Mouse (Mus musculus): ENCODE results near the gene Pi4kb.
"Not testable (repeated sequence)": the region's sequence is repeated elsewhere in the genome, so short reads cannot be mapped to it uniquely, and the experiment has no call there.

Gene Pi4kb

DNA sequence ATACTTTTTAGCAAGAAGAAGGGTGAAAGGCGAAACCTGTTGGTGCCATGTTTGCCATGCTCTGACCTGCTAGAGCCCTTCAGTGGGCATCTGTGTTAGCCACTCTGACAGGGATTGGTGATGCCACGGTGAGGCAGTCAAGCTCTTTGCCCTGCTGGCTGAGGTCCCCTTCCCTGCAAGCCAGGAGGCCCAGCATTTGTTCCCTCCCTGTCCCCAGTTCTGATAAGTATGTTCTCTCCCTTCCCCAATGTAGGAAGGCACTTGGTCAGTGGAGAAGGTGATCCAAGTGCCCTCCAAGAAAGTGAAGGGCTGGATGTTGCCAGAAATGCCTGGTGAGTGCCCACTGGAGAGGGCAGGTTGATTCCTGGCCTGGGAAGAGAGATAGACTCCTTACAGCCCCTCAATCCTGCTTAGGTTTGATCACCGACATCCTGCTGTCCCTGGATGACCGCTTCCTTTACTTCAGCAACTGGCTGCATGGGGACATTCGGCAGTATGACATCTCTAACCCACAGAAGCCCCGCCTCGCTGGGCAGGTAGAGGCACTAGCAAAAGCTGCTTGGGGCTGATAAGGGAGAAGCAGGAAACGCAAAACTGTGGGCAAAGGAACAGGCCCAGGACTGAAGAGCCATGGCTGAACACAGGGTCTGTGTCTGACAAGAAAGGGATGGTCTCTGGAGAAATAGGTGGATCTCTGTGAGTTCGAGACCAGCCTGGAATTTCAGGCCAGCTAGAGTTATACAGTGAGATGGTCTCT, 32.1 kb upstream of the Pi4kb start:
- DNase-seq (ENCODE audit: low read depth, low spot score); H3K36me3 ChIP-seq (ENCODE audit: control insufficient read depth, insufficient read depth, low read length, poor library complexity, severe bottlenecking); H3K27me3 ChIP-seq (ENCODE audit: control insufficient read depth, insufficient read depth, low read length, poor library complexity, severe bottlenecking): not testable (repeated sequence)

DNA sequence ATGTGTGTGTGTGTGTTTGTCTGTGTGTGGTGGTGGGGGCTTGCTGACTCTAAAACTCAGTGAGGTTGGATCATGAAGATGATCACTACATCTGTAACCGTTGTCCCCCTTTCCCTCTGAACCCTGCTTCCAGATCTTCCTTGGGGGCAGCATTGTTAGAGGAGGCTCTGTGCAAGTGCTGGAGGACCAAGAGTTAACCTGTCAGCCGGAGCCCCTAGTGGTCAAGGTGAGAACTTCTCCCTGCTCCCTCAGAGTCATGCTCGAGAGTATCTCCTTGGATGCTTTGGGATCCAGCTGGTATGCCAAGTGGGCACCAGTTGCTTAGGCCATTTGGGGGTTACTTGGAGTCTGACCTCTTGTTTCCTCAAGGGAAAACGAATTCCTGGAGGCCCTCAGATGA, 30.8 kb upstream of the Pi4kb start:
- not testable (repeated sequence) for H3K27me3 ChIP-seq (ENCODE audit: control insufficient read depth, insufficient read depth, low read length, poor library complexity, severe bottlenecking); H3K36me3 ChIP-seq (ENCODE audit: control insufficient read depth, insufficient read depth, low read length, poor library complexity, severe bottlenecking); DNase-seq (ENCODE audit: low read depth, low spot score)

DNA sequence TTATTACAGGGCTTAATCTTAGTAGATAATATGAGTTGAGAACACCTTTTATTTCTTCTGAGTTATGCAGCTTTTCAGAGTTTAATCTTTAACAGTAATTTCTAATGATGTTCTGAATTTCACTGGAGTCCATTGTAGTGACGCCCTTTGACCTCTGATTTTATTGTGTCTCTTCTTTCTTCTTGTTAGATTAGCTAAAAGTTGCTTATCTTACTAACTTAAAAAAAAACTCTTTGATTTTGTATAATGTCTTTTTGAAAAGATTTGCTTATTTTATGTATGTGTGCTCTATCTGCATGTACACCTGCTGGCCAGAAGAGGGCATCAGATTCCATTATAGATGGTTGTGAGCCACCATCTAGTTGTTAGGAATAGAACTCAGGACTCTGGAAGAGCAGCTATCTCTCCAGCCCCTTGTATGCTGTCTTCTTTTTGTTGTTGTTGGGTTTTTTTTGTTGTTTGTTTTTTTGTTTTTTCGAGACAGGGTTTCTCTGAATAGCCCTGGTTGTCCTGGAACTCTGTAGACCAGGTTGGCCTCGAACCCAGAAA, 26.4 kb upstream of the Pi4kb start:
- Histone ChIP-seq H3K36me3 (ENCODE audit: control insufficient read depth, insufficient read depth, low read length, poor library complexity, severe bottlenecking) (no peaks in the 10 kb centered on the region), H3K27me3 (ENCODE audit: control insufficient read depth, insufficient read depth, low read length, poor library complexity, severe bottlenecking) (no peaks in the 10 kb centered on the region)
- peak; percentile 74 for DNase-seq (ENCODE audit: low read depth, low spot score)

DNA sequence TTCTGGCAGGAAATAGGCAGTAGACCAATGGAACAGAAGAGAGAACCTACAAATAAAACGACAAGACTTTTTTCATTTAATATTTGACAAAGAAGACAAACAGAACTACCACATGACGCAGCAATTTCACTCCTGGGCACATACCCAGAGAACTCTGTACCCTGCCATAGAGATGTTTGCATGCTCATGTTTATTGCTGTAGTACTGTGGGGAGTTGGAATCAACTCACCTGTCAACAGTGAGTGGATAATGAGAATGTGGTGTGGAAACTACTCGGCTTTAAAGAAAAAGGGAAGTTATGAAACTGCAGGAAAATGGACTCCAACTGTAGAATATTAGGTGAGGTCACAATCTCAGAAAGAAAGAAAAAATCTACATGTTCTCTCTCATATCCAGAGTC, 24.9 kb upstream of the Pi4kb start:
- H3K36me3 ChIP-seq (ENCODE audit: control insufficient read depth, insufficient read depth, low read length, poor library complexity, severe bottlenecking), result no peaks in the 10 kb centered on the region
- DNase-seq (ENCODE audit: low read depth, low spot score), result no peak
- no peaks in the 10 kb centered on the region for H3K27me3 ChIP-seq (ENCODE audit: control insufficient read depth, insufficient read depth, low read length, poor library complexity, severe bottlenecking)

DNA sequence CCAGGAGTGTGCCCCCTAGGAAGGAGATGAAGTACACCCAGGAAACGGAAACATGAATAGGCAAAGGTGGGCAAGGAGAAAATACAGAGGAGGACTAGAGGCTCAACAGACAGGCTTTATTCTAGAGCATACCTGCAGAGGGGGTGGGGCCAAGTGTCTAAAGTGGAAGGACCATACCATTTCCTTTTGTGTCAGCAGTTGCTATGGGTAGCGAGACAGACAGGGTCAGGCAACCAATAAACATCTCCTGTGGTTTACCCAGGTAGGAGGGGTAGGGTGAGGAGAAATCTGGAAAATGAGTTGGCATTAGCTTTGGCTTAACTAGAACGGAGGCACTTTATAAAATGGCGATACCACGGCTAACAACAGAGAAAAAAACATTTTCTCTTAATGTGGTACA, 21.7 kb upstream of the Pi4kb start:
- H3K36me3 ChIP-seq (ENCODE audit: control insufficient read depth, insufficient read depth, low read length, poor library complexity, severe bottlenecking), result peaks cover 8% of the 10 kb centered on the region
- DNase-seq (ENCODE audit: low read depth, low spot score), result peak; percentile 82
- no peaks in the 10 kb centered on the region for H3K27me3 ChIP-seq (ENCODE audit: control insufficient read depth, insufficient read depth, low read length, poor library complexity, severe bottlenecking)

DNA sequence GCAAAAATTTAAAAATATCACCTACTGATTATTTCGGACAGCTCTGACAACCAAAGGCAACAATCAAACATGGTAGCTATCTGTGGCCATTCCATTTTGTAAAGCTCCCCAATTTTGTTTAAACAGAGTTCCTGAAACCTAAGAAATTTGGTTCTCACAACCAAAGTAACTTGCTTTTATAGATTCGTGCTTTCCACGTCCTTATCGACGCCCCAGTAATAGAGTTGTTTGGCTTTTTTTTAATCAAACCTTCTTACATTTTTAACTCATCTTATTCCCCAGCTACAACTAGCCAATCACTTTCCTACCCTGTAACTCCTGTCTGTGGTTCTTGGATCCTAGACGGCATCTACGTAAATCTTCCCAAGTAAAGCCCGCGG, 21.2 kb upstream of the Pi4kb start:
- no peak for DNase-seq (ENCODE audit: low read depth, low spot score)
- peaks cover 10% of the 10 kb centered on the region for H3K36me3 ChIP-seq (ENCODE audit: control insufficient read depth, insufficient read depth, low read length, poor library complexity, severe bottlenecking)
- no peaks in the 10 kb centered on the region for H3K27me3 ChIP-seq (ENCODE audit: control insufficient read depth, insufficient read depth, low read length, poor library complexity, severe bottlenecking)

DNA sequence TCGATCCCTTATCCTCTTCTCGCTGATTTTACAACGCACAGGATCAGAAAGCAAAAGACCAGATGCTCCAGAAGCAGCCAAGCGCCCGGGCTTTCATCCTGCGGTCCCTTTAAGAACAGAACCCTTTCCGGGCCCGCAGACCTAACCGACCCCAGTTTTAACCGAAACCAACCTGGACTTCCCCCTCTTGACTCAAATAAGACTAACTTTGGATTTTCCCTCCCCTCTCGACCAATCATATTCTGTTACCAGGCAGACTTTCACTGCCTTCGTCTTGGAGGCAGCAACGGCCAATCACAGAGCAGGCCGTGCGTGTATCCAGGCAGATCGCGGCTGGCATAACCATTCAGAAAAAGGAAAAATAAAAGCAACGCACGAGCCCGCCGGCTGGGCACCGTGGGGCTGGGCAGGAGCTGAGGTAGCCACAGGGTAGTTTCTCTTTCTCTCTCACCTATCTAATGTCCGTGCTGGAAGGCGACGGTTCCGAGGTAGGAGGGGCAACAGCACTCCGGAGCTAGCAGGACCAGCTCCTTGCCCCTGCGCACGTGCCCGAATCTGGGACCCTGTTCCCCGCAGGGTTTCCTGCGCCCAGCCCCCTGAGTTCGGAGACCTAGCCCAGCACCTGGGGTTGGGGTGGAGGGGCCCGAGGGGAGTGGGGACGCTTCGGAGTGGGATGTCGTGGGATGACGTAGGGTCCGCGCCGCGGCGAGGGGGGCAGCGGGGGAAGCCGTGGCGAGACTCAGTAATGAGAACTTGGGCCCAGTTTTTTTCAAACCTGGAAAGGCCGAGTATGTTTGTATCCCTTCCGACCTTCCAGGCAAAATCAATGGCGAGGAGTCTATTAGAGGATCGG, 20.5 kb upstream of the Pi4kb start, which contains the start of gene Rfx5:
Gene Rfx5 (plus strand): TSS at position 312 of the 853 bp plus-strand sequence.
- DNase-seq (ENCODE audit: low read depth, low spot score), result peak; percentile 99
- H3K36me3 ChIP-seq (ENCODE audit: control insufficient read depth, insufficient read depth, low read length, poor library complexity, severe bottlenecking), result peaks cover 15% of the 10 kb centered on the region
- no peaks in the 10 kb centered on the region for H3K27me3 ChIP-seq (ENCODE audit: control insufficient read depth, insufficient read depth, low read length, poor library complexity, severe bottlenecking)

DNA sequence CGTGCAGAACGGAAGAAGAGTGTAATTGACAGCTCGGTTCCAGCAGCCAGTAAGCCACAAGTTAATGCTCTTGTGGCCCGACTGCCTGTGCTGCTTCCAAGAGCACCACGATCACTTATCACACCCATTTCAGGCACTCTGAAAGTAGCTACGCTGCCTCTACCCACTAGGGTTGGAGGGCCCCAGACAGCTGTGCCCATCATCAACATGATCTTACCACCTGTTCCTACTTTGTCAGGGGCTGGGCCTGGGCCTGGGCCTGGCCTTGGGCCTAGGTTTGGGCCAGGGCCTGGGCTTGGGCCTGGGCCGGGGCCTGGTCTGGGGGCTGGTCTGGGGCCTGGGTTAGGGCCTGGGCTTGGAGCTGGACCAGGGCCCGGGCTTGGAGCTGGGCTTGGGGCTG, 16.2 kb upstream of the Pi4kb start:
- Histone ChIP-seq H3K27me3 (ENCODE audit: control insufficient read depth, insufficient read depth, low read length, poor library complexity, severe bottlenecking) (no peaks in the 10 kb centered on the region), H3K36me3 (ENCODE audit: control insufficient read depth, insufficient read depth, low read length, poor library complexity, severe bottlenecking) (peaks cover 22% of the 10 kb centered on the region)
- no peak for DNase-seq (ENCODE audit: low read depth, low spot score)

DNA sequence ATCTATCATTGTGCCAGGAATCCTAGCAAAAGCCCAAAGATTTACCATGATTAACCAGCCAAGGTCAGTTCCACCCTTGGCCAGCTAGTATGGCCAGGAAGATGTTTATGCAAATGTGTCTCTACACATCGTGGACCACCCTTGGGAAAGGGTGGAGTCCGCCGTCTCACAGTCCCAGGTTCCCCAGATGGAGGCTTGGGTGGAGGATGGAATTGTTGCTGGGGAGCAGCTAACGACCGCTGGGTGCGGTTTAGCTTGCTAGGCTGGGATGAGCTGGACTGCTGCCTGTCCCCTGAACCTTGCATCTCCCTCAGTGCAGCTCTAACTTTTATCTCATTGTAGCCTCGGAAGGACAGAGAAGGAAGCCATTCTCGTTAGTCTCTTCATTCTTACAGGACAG, 14.7 kb upstream of the Pi4kb start:
- peaks cover 22% of the 10 kb centered on the region for H3K36me3 ChIP-seq (ENCODE audit: control insufficient read depth, insufficient read depth, low read length, poor library complexity, severe bottlenecking)
- DNase-seq (ENCODE audit: low read depth, low spot score), result no peak

DNA sequence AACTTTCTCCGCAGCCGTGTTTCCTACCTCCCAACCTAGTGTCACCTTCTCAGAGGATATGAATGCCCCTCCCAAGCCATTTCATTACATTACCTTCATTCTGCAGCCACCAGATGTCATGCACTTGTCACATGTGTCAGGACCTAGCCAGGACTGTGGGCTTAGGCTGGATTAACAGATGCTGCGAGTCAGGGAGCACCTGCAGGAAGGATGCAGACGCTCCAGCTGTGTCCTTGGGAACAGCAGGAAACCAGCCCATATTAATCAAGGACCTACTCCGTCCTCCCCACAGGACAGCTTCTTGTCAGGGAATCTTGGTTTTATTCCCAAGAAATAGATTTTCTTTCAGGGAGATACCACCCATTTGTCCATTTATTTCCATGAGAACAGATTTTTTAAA, 14.2 kb upstream of the Pi4kb start:
- Histone ChIP-seq H3K27me3 (ENCODE audit: control insufficient read depth, insufficient read depth, low read length, poor library complexity, severe bottlenecking) (no peaks in the 10 kb centered on the region), H3K36me3 (ENCODE audit: control insufficient read depth, insufficient read depth, low read length, poor library complexity, severe bottlenecking) (peaks cover 22% of the 10 kb centered on the region)
- DNase-seq (ENCODE audit: low read depth, low spot score), result no peak

More for the DNA sequence above, 14.7 kb upstream of the Pi4kb start:
- H3K27me3 ChIP-seq (ENCODE audit: control insufficient read depth, insufficient read depth, low read length, poor library complexity, severe bottlenecking), result no peaks in the 10 kb centered on the region

DNA sequence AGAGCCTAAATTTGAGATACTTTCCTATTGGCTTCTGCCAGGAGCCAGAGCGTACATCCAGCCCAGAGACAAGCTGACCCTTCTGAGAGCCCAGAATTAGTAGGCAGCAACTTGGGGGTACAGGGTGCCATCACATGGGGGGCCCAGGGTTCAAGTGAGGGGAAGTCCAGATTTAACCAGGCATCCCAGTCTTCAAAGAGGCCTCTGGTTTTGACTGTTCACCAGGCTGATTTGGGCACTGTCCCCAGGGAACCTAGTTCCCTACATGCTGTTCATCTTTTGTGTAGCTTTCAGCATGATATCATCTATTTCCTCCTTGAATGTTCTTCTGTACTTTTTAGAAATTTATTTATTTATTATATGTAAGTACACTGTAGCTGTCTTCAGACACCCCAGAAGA, 9.5 kb upstream of the Pi4kb start:
- Histone ChIP-seq H3K36me3 (ENCODE audit: control insufficient read depth, insufficient read depth, low read length, poor library complexity, severe bottlenecking) (peaks cover 2% of the 10 kb centered on the region; the same call in 1 of the 2 replicates), H3K27me3 (ENCODE audit: control insufficient read depth, insufficient read depth, low read length, poor library complexity, severe bottlenecking) (no peaks in the 10 kb centered on the region)
- peak; percentile 61 for DNase-seq (ENCODE audit: low read depth, low spot score)

DNA sequence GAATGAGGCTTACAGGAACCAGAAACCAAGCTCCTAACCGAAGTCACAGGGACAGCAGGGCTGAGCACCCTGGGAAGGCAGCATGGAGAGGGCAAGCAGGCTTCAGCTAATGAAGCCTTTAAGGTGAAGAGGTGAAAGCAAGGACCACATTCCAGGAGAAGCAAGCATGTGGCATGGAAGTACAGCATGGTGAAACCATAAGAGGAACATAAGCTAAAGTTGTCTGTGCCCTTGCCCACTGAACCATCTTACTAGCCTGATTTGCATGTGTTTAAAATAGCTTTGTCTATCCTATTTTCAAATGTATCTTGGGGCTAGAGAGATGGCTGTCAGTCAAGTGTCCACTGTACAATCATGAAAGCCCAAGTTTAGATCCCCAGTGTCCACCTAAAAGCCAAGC, 8.7 kb upstream of the Pi4kb start:
- peak; percentile 62 for DNase-seq (ENCODE audit: low read depth, low spot score)
- no peaks in the 10 kb centered on the region for H3K27me3 ChIP-seq (ENCODE audit: control insufficient read depth, insufficient read depth, low read length, poor library complexity, severe bottlenecking)
- no peaks in the 10 kb centered on the region; the same call in 1 of the 2 replicates for H3K36me3 ChIP-seq (ENCODE audit: control insufficient read depth, insufficient read depth, low read length, poor library complexity, severe bottlenecking)

DNA sequence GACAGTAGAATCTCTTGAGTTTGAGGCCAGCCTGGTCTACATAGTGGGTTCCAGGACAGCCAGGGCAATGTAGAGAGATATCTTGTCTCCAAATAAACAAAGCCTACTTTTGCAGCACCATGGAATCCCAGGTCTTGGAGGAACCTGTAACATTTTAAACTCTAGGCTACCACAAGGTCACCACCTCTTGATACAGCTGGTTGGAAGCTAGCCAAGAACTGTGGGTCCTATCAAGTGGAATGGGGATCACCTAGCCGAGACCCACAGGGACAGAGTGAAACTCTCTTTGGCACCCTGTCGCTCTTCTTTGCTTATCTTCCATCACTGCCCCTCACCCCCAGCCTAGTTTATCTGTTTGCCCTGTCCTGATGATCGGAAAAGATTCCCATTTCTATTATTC, 2.0 kb upstream of the Pi4kb start:
- no peak for DNase-seq (ENCODE audit: low read depth, low spot score)
- H3K27me3 ChIP-seq (ENCODE audit: control insufficient read depth, insufficient read depth, low read length, poor library complexity, severe bottlenecking), result no peaks in the 10 kb centered on the region
- H3K36me3 ChIP-seq (ENCODE audit: control insufficient read depth, insufficient read depth, low read length, poor library complexity, severe bottlenecking), result no peaks in the 10 kb centered on the region

DNA sequence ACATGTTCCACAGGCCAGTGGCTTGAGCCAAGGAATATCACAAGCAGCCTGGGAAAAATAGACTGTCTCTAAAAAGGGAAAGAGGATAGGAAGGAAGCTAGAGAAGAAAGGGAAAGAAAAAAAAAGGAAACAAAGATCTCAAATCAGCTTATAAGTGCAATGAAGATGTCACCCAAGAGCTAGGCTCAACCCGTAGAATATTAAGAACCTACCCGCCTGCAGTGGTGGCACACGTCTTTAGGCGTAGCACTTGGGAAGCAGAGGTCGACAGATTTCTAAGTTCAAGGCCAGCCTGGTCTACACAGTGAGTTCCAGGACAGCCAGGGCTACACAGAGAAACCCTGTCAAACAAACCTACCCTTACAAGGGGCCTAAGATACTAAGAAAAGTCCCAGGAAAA, 911 bp upstream of the Pi4kb start:
- H3K27me3 ChIP-seq (ENCODE audit: control insufficient read depth, insufficient read depth, low read length, poor library complexity, severe bottlenecking), result no peaks in the 10 kb centered on the region
- DNase-seq (ENCODE audit: low read depth, low spot score), result no peak
- H3K36me3 ChIP-seq (ENCODE audit: control insufficient read depth, insufficient read depth, low read length, poor library complexity, severe bottlenecking), result no peaks in the 10 kb centered on the region

DNA sequence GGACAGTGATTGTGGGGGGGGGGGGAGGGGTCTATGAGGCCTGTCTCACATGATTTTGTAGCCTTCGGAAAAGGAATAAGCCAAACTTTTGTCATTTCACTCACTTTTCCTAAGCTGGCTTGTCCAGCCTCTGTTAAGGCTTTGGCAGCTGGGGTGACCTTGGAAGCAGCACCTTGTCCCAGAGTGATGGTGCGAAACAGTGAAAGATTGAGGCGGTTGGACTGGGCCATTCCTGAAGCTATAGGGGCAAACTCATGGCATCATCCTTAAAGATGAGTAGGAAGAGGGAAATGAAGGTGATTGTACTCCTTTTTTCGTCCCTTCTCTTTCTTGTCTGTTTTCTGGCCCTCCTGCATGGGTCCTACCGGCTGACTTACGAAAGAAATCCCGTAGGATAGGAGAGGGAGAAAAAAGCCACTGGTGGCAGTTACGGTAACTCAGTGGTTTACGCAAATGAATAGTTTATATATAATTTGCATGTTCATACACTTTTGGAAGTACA, 454 bp upstream of the Pi4kb start:
- no peaks in the 10 kb centered on the region for H3K36me3 ChIP-seq (ENCODE audit: control insufficient read depth, insufficient read depth, low read length, poor library complexity, severe bottlenecking)
- no peak for DNase-seq (ENCODE audit: low read depth, low spot score)
- no peaks in the 10 kb centered on the region for H3K27me3 ChIP-seq (ENCODE audit: control insufficient read depth, insufficient read depth, low read length, poor library complexity, severe bottlenecking)
